Mouse (Mus musculus) MEL (cell line): ENCODE data around the gene Dab2. TPM values are rescaled to one million over a fixed set of nuclear protein-coding genes. Genes with fewer than 3 reads are reported as not detected.

ENCODE experiments used
- DNase-seq: peaks from one replicate; pipeline ENCODE4 v3.0.0; 2011; ENCODE audit warnings: low read depth, low spot score
- H3K27ac ChIP-seq: 2 replicates; pipeline ENCODE4 v1.5.1; 2012; ENCODE audit warnings: low read depth, mild to moderate bottlenecking, control low read depth, low read length, moderate library complexity; ENCODE audit not compliant: control insufficient read depth
- H3K27me3 ChIP-seq, 2 experiments: fragments of 150-350 bp in 1 of 2; sonication (generic) in 1 of 2; 2 replicates each; pipeline ENCODE4 v1.6.1; 2012; ENCODE audit warnings: low read length in 2 of 2, mild to moderate bottlenecking in 2 of 2, improper control_type of control experiment in 1 of 2, moderate library complexity in 1 of 2; ENCODE audit not compliant: insufficient read depth in 2 of 2, control insufficient read depth in 1 of 2
- H3K36me3 ChIP-seq, 2 experiments: 2 replicates each; pipeline ENCODE4 v1.6.1; 2012 to 2014; ENCODE audit warnings: low read length in 2 of 2, improper control_type of control experiment in 1 of 2, inconsistent platforms in 1 of 2, mild to moderate bottlenecking in 1 of 2; ENCODE audit not compliant: insufficient read depth in 2 of 2, control insufficient read depth in 1 of 2
- H3K4me1 ChIP-seq, 2 experiments: fragments of 150-350 bp in 1 of 2; sonication (generic) in 1 of 2; 2 replicates each; pipeline ENCODE4 v1.6.1; 2012; ENCODE audit warnings: low read length in 2 of 2, improper control_type of control experiment in 1 of 2, mild to moderate bottlenecking in 1 of 2; ENCODE audit not compliant: insufficient read depth in 2 of 2, control insufficient read depth in 1 of 2
- H3K4me3 ChIP-seq, 2 experiments: fragments of 150-350 bp in 1 of 2; sonication (generic) in 1 of 2; 2 replicates each; pipeline ENCODE4 v1.5.1; 2012; ENCODE audit warnings: low read depth in 2 of 2, low read length in 2 of 2, mild to moderate bottlenecking in 2 of 2, moderate library complexity in 2 of 2, control low read depth in 1 of 2, improper control_type of control experiment in 1 of 2; ENCODE audit not compliant: control insufficient read depth in 1 of 2, insufficient read depth in 1 of 2
- H3K79me2 ChIP-seq: 2 replicates; pipeline ENCODE4 v1.6.1; 2012; ENCODE audit warnings: mild to moderate bottlenecking, low read length, moderate library complexity; ENCODE audit not compliant: control insufficient read depth, poor library complexity, insufficient read depth
- H3K9ac ChIP-seq: 2 replicates; pipeline ENCODE4 v1.6.1; 2012; ENCODE audit warnings: low read depth, mild to moderate bottlenecking, control low read depth, low read length, moderate library complexity; ENCODE audit not compliant: control insufficient read depth, poor library complexity, severe bottlenecking
- H3K9me3 ChIP-seq: fragments of 150-350 bp; sonication (generic); replicated peaks from 2 replicates; pipeline ENCODE4 v1.6.1; 2012; ENCODE audit warnings: mild to moderate bottlenecking, low read length, improper control_type of control experiment, moderate library complexity; ENCODE audit not compliant: insufficient read depth
- BHLHE40 ChIP-seq: IDR thresholded peaks from 2 replicates; pipeline ENCODE4 v1.6.1; 2012; ENCODE audit warnings: low read depth, mild to moderate bottlenecking, inconsistent platforms, low read length, improper control_type of control experiment, borderline replicate concordance
- CHD2 ChIP-seq: IDR thresholded peaks from 2 replicates; pipeline ENCODE4 v1.6.1; 2011; ENCODE audit warnings: low read length, improper control_type of control experiment
- CTCF ChIP-seq, 3 experiments: IDR thresholded peaks in 2 of 3; conservative IDR thresholded peaks in 1 of 3; 2 replicates each; pipeline ENCODE4 v1.5.1; 2011 to 2012; ENCODE audit warnings: low read length in 3 of 3, low read depth in 2 of 3, mild to moderate bottlenecking in 2 of 3, improper control_type of control experiment in 1 of 3, inconsistent platforms in 1 of 3, mixed read lengths in 1 of 3, moderate library complexity in 1 of 3; ENCODE audit not compliant: control insufficient read depth in 1 of 3, insufficient read depth in 1 of 3, poor library complexity in 1 of 3, severe bottlenecking in 1 of 3
- E2F4 ChIP-seq: IDR thresholded peaks from 2 replicates; pipeline ENCODE4 v1.6.1; 2011; ENCODE audit warnings: low read depth, low read length, improper control_type of control experiment, borderline replicate concordance
- ELF1 ChIP-seq: IDR thresholded peaks from 2 replicates; pipeline ENCODE4 v1.6.1; 2014; ENCODE audit warnings: low read depth, mild to moderate bottlenecking, inconsistent platforms, low read length, improper control_type of control experiment, moderate library complexity
- JUND ChIP-seq: IDR thresholded peaks from 2 replicates; pipeline ENCODE4 v1.6.1; 2011; ENCODE audit warnings: low read depth, mild to moderate bottlenecking, improper control_type of control experiment, low read length
- KAT2A ChIP-seq: conservative IDR thresholded peaks from 2 replicates; pipeline ENCODE4 v1.6.1; 2012; ENCODE audit warnings: low read depth, low read length, improper control_type of control experiment, inconsistent platforms
- MAFK ChIP-seq: IDR thresholded peaks from 2 replicates; pipeline ENCODE4 v1.6.1; 2011; ENCODE audit warnings: low read depth, mild to moderate bottlenecking, low read length, improper control_type of control experiment, borderline replicate concordance
- MYC ChIP-seq: IDR thresholded peaks from 2 replicates; pipeline ENCODE4 v1.6.1; 2011; ENCODE audit warnings: low read depth, mild to moderate bottlenecking, low read length, improper control_type of control experiment, moderate library complexity
- NELFE ChIP-seq: IDR thresholded peaks from 2 replicates; pipeline ENCODE4 v1.6.1; 2011; ENCODE audit warnings: low read depth, low read length, improper control_type of control experiment
- POLR2AphosphoS2 ChIP-seq: IDR thresholded peaks from 2 replicates; pipeline ENCODE4 v1.6.1; 2011; ENCODE audit warnings: low read length, improper control_type of control experiment
- RAD21 ChIP-seq: IDR thresholded peaks from 2 replicates; pipeline ENCODE4 v1.6.1; 2011; ENCODE audit warnings: mild to moderate bottlenecking, low read depth, low read length, improper control_type of control experiment
- RCOR1 ChIP-seq: IDR thresholded peaks from 2 replicates; pipeline ENCODE4 v1.6.1; 2012; ENCODE audit warnings: low read depth, mild to moderate bottlenecking, inconsistent platforms, low read length, improper control_type of control experiment
- SIN3A ChIP-seq: IDR thresholded peaks from 2 replicates; pipeline ENCODE4 v1.6.1; 2012; ENCODE audit warnings: low read length, improper control_type of control experiment, inconsistent platforms
- UBTF ChIP-seq: IDR thresholded peaks from 2 replicates; pipeline ENCODE4 v1.6.1; 2012; ENCODE audit warnings: low read depth, mild to moderate bottlenecking, inconsistent platforms, low read length, improper control_type of control experiment, moderate library complexity, borderline replicate concordance; ENCODE audit not compliant: insufficient read depth
- ZKSCAN1 ChIP-seq: IDR thresholded peaks from 2 replicates; pipeline ENCODE4 v1.6.1; 2012; ENCODE audit warnings: low read depth, mild to moderate bottlenecking, inconsistent platforms, low read length, improper control_type of control experiment, moderate library complexity
- polyA plus RNA-seq, 2 experiments: library from polyadenylated mRNA; stranded (reverse) in 1 of 2; unstranded in 1 of 2; fragments of >175 nt in 1 of 2; fragments of >200 nt in 1 of 2; gene quantifications; 2 replicates each; pipeline versions ENCODE4 v1.2.1 to v1.2.4; 2012; ENCODE audit warnings: low replicate concordance in 2 of 2, low read depth in 1 of 2; ENCODE audit not compliant: insufficient read length in 2 of 2, insufficient read depth in 1 of 2, missing spikeins in 1 of 2
- total RNA-seq: library from RNA; depleted of rRNA; stranded (reverse); fragments of 300-350 nt; gene quantifications from 2 replicates; pipeline ENCODE4 v1.2.3, GENCODE M21; 2012; rRNA removed

Gene Dab2
- total RNA-seq: not detected in 2 replicates
- not detected for polyA plus RNA-seq

- no peak within 1 kb of the TSS for H3K4me3 ChIP-seq
- TF ChIP-seq RCOR1 (no peak), POLR2AphosphoS2 (no peak), NELFE (no peak), ZKSCAN1 (no peak), MAFK (no peak), CHD2 (no peak), UBTF (no peak), MYC (no peak), SIN3A (no peak), ELF1 (no peak), JUND (no peak), KAT2A (no peak)
- TF ChIP-seq, all 39 proteins: peak for 0
- DNase-seq: no peak
- Histone ChIP-seq H3K79me2 (no peaks in the 10 kb centered on the region), H3K9me3 (no peaks in the 10 kb centered on the region), H3K27ac (no peak within 1 kb of the TSS), H3K27me3 (no peaks in the 10 kb centered on the region), H3K36me3 (no peaks in the 10 kb centered on the region), H3K4me1 (no peaks in the 10 kb centered on the region), H3K9ac (no peak within 1 kb of the TSS)
Observed at GRCm38 (mm10) chr15:6299554-6299953, at the start of gene Dab2. Gene Dab2, plus strand, starts transcription at chr15:6299788.

GRCm38 (mm10) chr15:6253471-6253870, 46.1 kb upstream of the Dab2 start:
- Histone ChIP-seq H3K9me3 (no peaks in the 10 kb centered on the region), H3K4me3 (no peak overlapping the region), H3K36me3 (no peaks in the 10 kb centered on the region), H3K9ac (no peak overlapping the region), H3K79me2 (no peaks in the 10 kb centered on the region), H3K4me1 (no peaks in the 10 kb centered on the region), H3K27ac (no peak overlapping the region), H3K27me3 (no peaks in the 10 kb centered on the region)
- no peak for TF ChIP-seq ELF1
- TF ChIP-seq ZKSCAN1: no peak
- no peak for TF ChIP-seq UBTF
- TF ChIP-seq RCOR1: no peak
- no peak for TF ChIP-seq E2F4
- no peak for DNase-seq

GRCm38 (mm10) chr15:6254383-6254782, 45.2 kb upstream of the Dab2 start:
- no peaks in the 10 kb centered on the region for H3K4me1 ChIP-seq
- no peak for TF ChIP-seq POLR2AphosphoS2
- no peak for TF ChIP-seq RAD21
- no peak for TF ChIP-seq UBTF
- TF ChIP-seq CTCF (IDR thresholded peaks at IDR 0.05 in 2 of 3, conservative IDR thresholded peaks at IDR 0.05 in 1 of 3; ENCODE audit: control insufficient read depth in 1 of 3, insufficient read depth in 1 of 3, low read depth in 2 of 3, low read length in 3 of 3, poor library complexity in 1 of 3, severe bottlenecking in 1 of 3): no peak
- no peak for TF ChIP-seq ZKSCAN1
- TF ChIP-seq BHLHE40: no peak
- no peaks in the 10 kb centered on the region for H3K79me2 ChIP-seq
- no peaks in the 10 kb centered on the region for H3K27me3 ChIP-seq
- H3K9me3 ChIP-seq: no peaks in the 10 kb centered on the region
- H3K36me3 ChIP-seq: no peaks in the 10 kb centered on the region
- H3K9ac ChIP-seq: no peak overlapping the region
- DNase-seq: no peak
- H3K4me3 ChIP-seq: no peak overlapping the region
- H3K27ac ChIP-seq: no peak overlapping the region
